Mouse (Mus musculus) activated CD4-positive, CD25-positive, alpha-beta regulatory T cell, adult 4 months (primary cell): ENCODE results near the gene Rapgef1. TPM values are rescaled to one million over a fixed set of nuclear protein-coding genes. Genes with fewer than 3 reads are reported as not detected.
A peak's percentile ranks its signal among the peaks of the same experiment; 100 is the strongest.

Experiments
- ATAC-seq: one replicate; pipeline ENCODE4 v1.8.0; 2017
- polyA plus RNA-seq, 2 experiments: library from polyadenylated mRNA; unstranded; fragments of 100-300 nt; shearing (Covaris generic); gene quantifications; one replicate each; pipeline ENCODE4 v1.2.1; 2017

Gene Rapgef1
- polyA plus RNA-seq, 2 experiments from 2014 or later, result 21.9 to 24.0 TPM

DNA sequence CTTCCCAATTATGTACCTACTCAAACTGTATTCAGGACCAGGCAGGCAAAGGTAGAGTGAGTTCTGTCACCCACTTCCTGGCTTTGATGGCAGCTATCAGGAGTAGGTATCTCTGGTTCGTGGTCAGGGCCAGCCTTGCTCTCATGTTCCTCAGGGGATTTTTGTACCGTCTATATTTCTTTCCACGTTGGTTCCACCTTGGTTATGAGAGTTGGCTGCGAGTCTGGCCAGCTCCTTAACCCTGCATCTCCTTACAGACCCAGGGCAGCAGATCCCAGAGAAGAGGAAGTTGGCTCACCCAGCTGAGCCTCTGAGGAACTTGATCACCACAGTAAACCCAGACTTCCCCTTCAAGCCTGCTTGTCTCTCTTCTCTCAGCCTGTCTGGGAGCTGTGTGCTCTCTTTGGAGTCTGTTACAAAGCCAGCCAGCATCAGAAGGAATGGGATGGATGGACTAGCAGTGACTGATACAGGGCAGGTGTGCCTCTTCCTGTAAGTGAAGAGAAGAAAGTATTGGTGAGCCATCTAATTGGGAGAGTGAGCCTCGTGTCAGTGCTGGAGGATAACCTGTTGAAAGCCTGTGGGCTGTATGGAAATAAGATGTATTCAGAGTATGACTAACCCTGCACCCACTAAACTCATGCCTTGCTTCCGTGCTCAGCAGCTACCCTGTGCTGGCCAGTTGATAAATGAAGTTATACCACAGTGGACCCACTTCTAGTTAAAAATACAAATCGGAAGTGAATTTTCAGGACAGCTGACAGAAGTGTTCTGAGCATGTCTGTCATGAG is 53.4 kb downstream of the Rapgef1 start:
- ATAC-seq, result peak; percentile 82

DNA sequence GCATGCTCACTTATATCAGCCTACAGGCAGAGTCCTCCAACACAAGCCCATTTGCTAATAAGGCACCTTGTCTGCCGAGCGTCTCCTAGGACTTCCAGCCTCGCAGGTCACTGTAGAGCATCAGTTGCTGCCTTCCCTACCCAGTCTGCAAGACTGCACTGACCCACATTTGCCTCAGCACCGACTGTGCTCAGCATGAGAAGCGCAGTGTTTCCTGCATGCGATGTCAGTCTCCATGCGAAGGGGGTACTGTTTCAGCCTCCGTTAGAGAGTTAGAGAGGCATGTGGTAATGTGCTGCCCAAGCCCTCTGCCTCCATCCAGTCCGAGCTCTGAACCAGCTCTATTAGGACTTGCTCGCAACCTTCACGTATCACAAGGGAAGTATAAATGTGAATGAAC is 54.6 kb downstream of the Rapgef1 start:
- ATAC-seq, result no peak

DNA sequence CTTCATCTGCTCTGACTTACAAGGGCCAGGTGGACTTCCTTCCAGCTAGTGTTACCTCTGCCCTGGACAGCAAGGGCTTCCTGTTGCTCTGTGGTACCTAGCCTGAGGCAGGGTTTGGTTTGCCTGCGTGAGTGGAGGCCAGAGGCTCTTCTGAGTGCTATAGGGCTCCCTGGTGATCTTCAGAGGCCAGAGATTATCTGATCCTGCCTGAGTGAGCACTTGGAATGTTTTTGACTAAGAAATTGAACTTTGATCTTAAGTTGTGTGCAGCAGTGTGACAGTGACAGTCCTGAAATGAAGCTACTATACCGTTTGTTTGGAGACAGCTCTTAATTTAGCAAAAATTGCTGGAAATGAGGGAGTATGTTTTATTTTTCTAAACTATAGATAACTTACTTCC is 55.0 kb downstream of the Rapgef1 start:
- ATAC-seq, result no peak

DNA sequence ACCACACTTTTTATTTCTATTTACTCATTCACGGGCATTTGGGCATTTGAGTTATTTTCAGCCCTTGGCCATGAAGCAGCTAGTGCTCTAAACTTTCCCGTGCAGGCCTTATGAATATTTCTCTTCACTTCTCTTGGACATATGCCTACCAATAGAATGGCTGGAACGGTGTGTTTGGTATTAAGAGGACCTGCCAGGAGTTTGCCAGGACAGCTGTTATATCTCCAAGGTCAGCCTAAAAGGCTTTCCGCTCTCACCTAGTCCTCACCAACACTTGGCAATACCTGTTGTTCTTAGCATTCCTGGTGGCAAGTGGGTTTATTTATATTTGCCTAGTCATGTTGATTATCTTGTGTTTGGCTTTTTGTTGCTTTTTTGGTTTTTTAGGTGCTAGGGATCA is 56.3 kb downstream of the Rapgef1 start:
- no peak for ATAC-seq

DNA sequence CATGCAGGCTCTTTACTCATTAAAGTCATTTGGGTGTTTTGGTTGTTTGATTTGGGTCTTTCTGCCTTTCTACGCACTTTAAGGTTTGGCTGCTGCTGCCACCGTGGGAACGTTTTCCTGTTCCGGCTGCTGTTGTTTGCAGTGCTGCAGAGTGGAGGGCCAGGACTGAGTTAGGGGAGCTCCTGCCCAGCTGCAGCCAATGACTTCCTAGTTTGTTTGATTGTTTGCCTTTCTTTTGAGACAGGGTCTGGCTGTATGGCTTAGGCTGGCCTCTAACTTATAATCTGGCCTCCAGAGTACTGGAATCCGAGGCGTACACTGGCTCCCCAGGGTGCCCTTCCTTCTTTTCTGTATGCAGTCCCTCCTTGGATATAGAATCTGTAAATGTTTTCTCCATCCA is 57.0 kb downstream of the Rapgef1 start:
- ATAC-seq, result no peak

GRCm38 (mm10) chr2:29677842-29678241 is 58.3 kb downstream of the Rapgef1 start:
- ATAC-seq, result no peak

DNA sequence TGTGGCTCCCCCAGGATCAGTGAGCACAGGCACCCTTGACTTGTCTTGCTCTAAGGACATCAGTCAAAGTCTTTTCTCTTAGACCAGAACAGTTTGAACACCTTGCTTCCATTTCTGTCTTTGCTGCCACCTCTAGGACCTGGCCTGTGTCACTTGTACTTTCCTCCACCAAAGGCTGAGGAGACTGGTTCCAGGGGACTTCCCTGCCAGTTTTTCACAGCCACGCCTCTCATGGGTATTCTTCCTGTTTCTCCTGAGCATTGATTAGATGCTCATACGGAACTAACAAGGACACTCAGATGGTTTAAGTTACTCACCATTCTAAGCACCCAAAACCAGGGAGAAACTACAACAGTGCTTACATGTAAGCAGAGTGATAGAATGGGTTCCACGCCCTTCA is 59.0 kb downstream of the Rapgef1 start:
- peak; percentile 81 for ATAC-seq

DNA sequence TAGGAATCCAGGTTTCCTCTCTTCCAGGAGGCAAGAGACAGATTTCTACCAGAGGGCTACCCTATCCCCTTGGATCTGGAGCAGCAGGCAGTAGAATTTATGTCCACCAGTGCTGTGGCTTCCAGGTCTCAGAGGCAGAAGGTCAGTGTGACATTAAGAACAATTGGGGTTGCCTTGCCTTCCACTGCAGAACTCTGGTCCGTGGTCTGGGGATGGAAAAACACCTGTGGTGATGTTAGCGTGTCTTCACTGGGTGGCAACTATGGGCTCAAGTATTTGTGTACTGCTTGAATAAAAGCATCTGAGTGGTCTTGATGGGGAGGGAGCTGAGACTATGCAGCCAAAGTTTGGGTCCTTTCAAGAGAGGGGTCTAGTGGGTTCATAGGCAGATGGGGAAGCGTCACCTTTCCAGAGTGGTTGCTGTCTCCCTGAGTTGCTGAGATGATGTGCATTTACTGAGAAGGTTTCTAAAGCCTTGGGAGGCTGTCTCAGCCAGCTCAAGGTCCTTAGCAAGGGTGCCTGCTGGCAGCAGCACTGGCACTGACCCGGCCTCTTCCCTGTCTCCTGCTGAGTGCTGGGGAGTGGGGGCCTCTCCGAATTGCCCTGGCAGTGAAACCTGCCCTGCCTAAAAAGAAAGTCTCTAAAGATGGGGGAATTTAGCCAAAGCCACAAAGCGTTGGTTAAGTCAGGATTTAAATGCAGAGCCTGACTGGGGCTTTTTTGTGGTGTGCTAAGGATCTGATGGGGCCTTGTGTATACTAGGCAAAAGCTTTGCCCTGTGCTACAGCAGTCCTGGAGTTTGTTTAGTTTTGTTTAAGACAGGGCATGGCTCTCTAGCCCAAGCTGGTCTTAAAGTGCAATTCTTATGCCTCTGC is 60.4 kb downstream of the Rapgef1 start:
- no peak for ATAC-seq

- ATAC-seq, result peak; percentile 23
Observed at GRCm38 (mm10) chr2:29683261-29683999, 63.9 kb downstream of the Rapgef1 start.

GRCm38 (mm10) chr2:29684498-29684897 is 65.0 kb downstream of the Rapgef1 start:
- ATAC-seq, result no peak

- no peak for ATAC-seq
Observed at GRCm38 (mm10) chr2:29689014-29689413, 69.5 kb downstream of the Rapgef1 start.

DNA sequence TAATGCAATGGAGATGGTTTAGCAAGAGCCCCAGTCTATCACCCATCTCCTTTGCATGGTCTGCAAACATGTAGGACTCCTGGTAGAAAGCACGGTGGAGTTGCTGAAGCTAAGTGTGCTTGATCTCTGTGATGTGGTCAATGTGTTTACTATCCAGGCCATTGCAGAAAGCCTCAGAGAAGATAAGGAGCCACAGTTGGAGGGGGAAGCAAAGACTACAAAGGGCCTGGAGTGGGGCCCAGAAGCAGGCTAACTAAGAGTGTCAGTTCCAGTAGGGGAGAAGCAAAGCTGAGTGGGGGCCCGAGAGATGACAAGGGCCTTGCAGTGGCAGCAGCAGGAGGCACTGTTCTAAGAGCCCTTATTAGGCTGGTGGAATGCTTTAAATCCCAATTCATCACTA is 70.0 kb downstream of the Rapgef1 start:
- no peak for ATAC-seq

DNA sequence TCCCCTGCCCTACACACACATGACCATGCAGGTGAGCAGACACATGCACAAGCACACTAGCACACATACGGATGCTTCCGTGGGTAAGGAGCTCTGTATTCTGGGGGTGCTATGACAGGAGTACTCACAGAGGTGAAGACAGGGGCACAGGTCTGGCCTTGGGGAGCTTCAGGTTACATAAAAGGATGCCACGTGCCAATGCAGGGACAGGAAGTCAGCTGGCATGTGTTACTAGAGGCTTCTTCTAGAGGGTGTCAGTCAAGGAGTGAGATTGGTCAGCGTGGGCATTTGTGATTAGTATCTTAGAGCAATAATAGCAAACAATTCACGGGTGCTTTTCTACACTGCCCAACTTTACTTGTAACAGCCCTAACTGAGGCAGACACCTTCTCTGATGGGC is 71.5 kb downstream of the Rapgef1 start:
- peak; percentile 45 for ATAC-seq

DNA sequence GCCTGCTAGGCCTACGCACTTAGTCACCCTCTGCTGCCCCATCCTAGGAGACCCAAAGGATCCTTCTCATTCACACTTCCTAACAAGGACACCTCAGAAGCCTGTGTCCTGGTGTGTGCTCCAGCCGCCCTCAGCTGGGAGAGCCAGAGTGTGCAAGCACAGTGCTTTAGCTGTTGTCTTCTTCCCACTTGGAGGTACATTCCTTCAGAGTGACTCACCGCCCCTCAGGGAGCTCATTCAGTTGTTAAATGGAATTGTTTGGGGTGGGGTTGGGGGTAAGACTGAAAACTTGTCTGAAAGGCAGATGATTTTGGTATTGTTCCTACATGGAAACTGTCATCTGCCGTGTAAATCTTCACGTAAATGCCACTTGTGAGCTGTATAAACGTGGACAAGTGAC is 72.0 kb downstream of the Rapgef1 start:
- ATAC-seq, result no peak

- ATAC-seq, result no peak
Observed at GRCm38 (mm10) chr2:29692192-29692591, 72.7 kb downstream of the Rapgef1 start.

GRCm38 (mm10) chr2:29696207-29696800 is 76.8 kb downstream of the Rapgef1 start:
- no peak for ATAC-seq

GRCm38 (mm10) chr2:29698421-29699290 is 79.1 kb downstream of the Rapgef1 start:
- no peak for ATAC-seq

DNA sequence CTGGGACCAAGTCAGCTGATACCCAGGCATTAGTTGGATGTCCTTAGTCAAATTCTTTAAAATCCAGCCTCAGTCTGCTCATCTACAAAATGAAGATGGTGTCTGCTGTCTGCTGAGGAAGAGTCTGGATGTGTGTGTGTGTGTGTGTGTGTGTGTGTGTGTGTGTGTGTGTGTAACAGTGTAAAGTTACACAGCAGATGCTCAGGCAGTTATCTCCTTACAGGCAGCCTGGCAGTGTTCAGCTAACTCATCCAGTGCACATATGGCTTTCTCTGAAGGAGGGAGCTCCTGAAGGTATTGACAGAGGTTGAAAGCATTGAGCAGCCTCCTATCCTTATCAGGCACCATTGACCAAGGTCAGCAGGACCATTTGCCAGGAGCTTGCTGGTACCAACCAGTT is 81.4 kb downstream of the Rapgef1 start:
- ATAC-seq, result no peak

DNA sequence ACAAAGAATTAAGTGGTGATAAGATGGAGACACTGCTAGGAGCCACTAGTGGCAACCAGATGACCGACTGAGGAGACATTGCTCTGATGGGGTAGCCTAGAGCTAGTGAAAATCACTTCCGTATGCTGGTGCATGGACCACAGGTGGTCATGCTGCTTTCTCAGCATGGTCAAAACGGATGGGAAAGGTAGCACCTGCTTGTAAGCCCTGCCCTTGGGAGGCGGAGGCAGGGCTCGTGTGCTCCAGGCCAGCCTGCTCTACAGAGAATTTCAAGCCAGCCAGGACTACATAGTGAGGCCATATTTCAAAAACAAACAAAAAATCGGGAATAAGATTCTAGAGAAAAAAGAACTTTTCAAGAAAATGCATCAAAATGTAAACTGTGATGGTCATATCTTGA is 81.9 kb downstream of the Rapgef1 start:
- ATAC-seq, result no peak

- no peak for ATAC-seq
Observed at GRCm38 (mm10) chr2:29702189-29702588, 82.7 kb downstream of the Rapgef1 start.
